ENCODE assay signal across 8 mouse cellular contexts in genomic region chr10:127196392-127196791, GRCm38 (mm10). TPM values are rescaled to one million over a fixed set of nuclear protein-coding genes. Genes with fewer than 3 reads are reported as not detected.
A peak's percentile ranks its signal among the peaks of the same experiment; 100 is the strongest.
DNase-seq lines count a peak whose midpoint lies in the region; ATAC-seq lines count a peak whose summit lies in the region.

No protein-coding gene starts in this region.

- H3K9me3 ChIP-seq in erythroblast, embryonic 14.5 days (ENCODE audit: control insufficient read depth, low read length): no peaks in the 10 kb centered on the region
- no peaks in the 10 kb centered on the region for H3K9me3 ChIP-seq in hindbrain, embryonic 11.5 days (ENCODE audit: control insufficient read depth, low read length)
- H3K9me3 ChIP-seq in limb, embryonic 10.5 days (replicated peaks): no peaks in the 10 kb centered on the region
- no peaks in the 10 kb centered on the region for H3K9me3 ChIP-seq in midbrain, embryonic 12.5 days

- peak; percentile 53 for DNase-seq in cerebellum, adult 8-10 months
- DNase-seq in frontal cortex, adult 2 months (ENCODE audit: extremely low spot score in 1 of 2, low spot score in 1 of 2): peak; percentile 76 to 78
- DNase-seq in hindbrain, embryonic 11.5 days (ENCODE audit: low spot score): peak; percentile 55
- DNase-seq in limb, embryonic 10.5 days (ENCODE audit: low spot score): peak; percentile 56
- DNase-seq in c-Kit-positive CD71-positive TER-119-positive erythroid progenitor cells, embryonic 14.5 days (ENCODE audit: low spot score): no peak

- H3K36me3 ChIP-seq in erythroblast, embryonic 14.5 days (ENCODE audit: control insufficient read depth): peaks cover 61% of the 10 kb centered on the region
- 0 out of 2 replicates have a peak, but pooled peaks cover 3% of the 10 kb centered on the region for H3K36me3 ChIP-seq in hindbrain, embryonic 11.5 days (ENCODE audit: control insufficient read depth, insufficient read depth, low read length)
- H3K36me3 ChIP-seq in limb, embryonic 10.5 days: peaks cover 61% of the 10 kb centered on the region
- peaks cover 47% of the 10 kb centered on the region for H3K36me3 ChIP-seq in midbrain, embryonic 12.5 days

- peak overlapping the region; percentile 88 for H3K4me3 ChIP-seq in erythroblast, embryonic 14.5 days (replicated peaks)
- H3K4me3 ChIP-seq in hindbrain, embryonic 11.5 days (ENCODE audit: low read depth, low read length): peak overlapping the region; percentile 94
- H3K4me3 ChIP-seq in limb, embryonic 10.5 days: peak overlapping the region; percentile 99
- peak overlapping the region; percentile 91 for H3K4me3 ChIP-seq in midbrain, embryonic 12.5 days

- no peak overlapping the region; the same call in 1 of the 2 replicates for H3K9ac ChIP-seq in hindbrain, embryonic 11.5 days (ENCODE audit: low read depth, low read length)
- H3K9ac ChIP-seq in midbrain, embryonic 12.5 days (replicated peaks): peak overlapping the region; percentile 96

- H3K4me2 ChIP-seq in hindbrain, embryonic 11.5 days (replicated peaks; ENCODE audit: low read depth, low read length): peak overlapping the region; percentile 92
- H3K4me2 ChIP-seq in midbrain, embryonic 12.5 days (replicated peaks): peak overlapping the region; percentile 88

- no peaks in the 10 kb centered on the region for H3K27me3 ChIP-seq in erythroblast, embryonic 14.5 days (ENCODE audit: control insufficient read depth)
- no peaks in the 10 kb centered on the region for H3K27me3 ChIP-seq in hindbrain, embryonic 11.5 days (ENCODE audit: control insufficient read depth, insufficient read depth, low read length)
- no peaks in the 10 kb centered on the region for H3K27me3 ChIP-seq in limb, embryonic 10.5 days (ENCODE audit: low read depth, poor library complexity, severe bottlenecking)
- peaks cover 1% of the 10 kb centered on the region; the same call in 1 of the 2 replicates for H3K27me3 ChIP-seq in midbrain, embryonic 12.5 days

- WGBS in hindbrain, embryonic 11.5 days: 3% methylated on average over 5 of the region's 5 CpGs
- WGBS in limb, embryonic 10.5 days: 7% methylated on average over 5 of the region's 5 CpGs
- 5% methylated on average over 4 of the region's 5 CpGs for WGBS in midbrain, embryonic 12.5 days

- H3K4me1 ChIP-seq in erythroblast, embryonic 14.5 days (ENCODE audit: control insufficient read depth): peaks cover 87% of the 10 kb centered on the region
- 0 out of 2 replicates have a peak, but pooled peaks cover 8% of the 10 kb centered on the region for H3K4me1 ChIP-seq in hindbrain, embryonic 11.5 days (replicated peaks; ENCODE audit: control insufficient read depth, insufficient read depth, low read length)
- peaks cover 31% of the 10 kb centered on the region for H3K4me1 ChIP-seq in limb, embryonic 10.5 days
- peaks cover 23% of the 10 kb centered on the region for H3K4me1 ChIP-seq in midbrain, embryonic 12.5 days

- peak overlapping the region; percentile 90 for H3K27ac ChIP-seq in hindbrain, embryonic 11.5 days (ENCODE audit: low read depth, low read length)
- peak overlapping the region; percentile 98 for H3K27ac ChIP-seq in limb, embryonic 10.5 days
- H3K27ac ChIP-seq in midbrain, embryonic 12.5 days (replicated peaks): peak overlapping the region; percentile 90

- ATAC-seq in erythroblast, adult 5-6 weeks (replicated peaks; ENCODE audit: low FRiP score, poor library complexity, severe bottlenecking): no peak
- ATAC-seq in hindbrain, embryonic 11.5 days (ENCODE audit: low FRiP score): peak; percentile 33; the same call in 1 of the 2 replicates
- ATAC-seq in midbrain, embryonic 12.5 days (ENCODE audit: low FRiP score, low read depth): peak; percentile 35

RNA-seq across cellular contexts. Expression of gene Dtx3, which starts 0.9 kb away (rescaled TPM):
- polyA plus RNA-seq in erythroblast, embryonic 14.5 days (2012): 11.1 and 11.5 TPM in 2 replicates
- total RNA-seq in erythroblast, adult 5-6 weeks (2015; ENCODE audit: low replicate concordance): 10.4 and 18.0 TPM in 2 replicates
- total RNA-seq in erythroblast, adult 5-6 weeks (2017; ENCODE audit: low replicate concordance): 8.4 and 9.4 TPM in 2 replicates
- polyA plus RNA-seq in frontal cortex, adult 2 months (2012; rRNA removed): 375 and 413 TPM in 2 replicates
- 143 and 158 TPM in 2 replicates for polyA plus RNA-seq in hindbrain, embryonic 11.5 days (2014; fragmentation: Nextera tagmentation; extraction: Ambion mirVana)
- polyA plus RNA-seq in limb, embryonic 10.5 days (2016; fragmentation: Nextera tagmentation; extraction: Ambion mirVana): 91.4 and 122 TPM in 2 replicates
- 204 and 205 TPM in 2 replicates for polyA plus RNA-seq in midbrain, embryonic 12.5 days (2016; fragmentation: Nextera tagmentation; extraction: Ambion mirVana)

RNA-seq across cellular contexts. Expression of gene Arhgef25, which starts 6.5 kb away (rescaled TPM):
- polyA plus RNA-seq in erythroblast, embryonic 14.5 days (2012): 0.47 and 0.52 TPM in 2 replicates
- 0.84 and 1.7 TPM in 2 replicates for total RNA-seq in erythroblast, adult 5-6 weeks (2015; ENCODE audit: low replicate concordance)
- 2.2 and 2.7 TPM in 2 replicates for total RNA-seq in erythroblast, adult 5-6 weeks (2017; ENCODE audit: low replicate concordance)
- 184 and 198 TPM in 2 replicates for polyA plus RNA-seq in frontal cortex, adult 2 months (2012; rRNA removed)
- 30.1 and 32.0 TPM in 2 replicates for polyA plus RNA-seq in hindbrain, embryonic 11.5 days (2014; fragmentation: Nextera tagmentation; extraction: Ambion mirVana)
- 25.8 and 36.3 TPM in 2 replicates for polyA plus RNA-seq in limb, embryonic 10.5 days (2016; fragmentation: Nextera tagmentation; extraction: Ambion mirVana)
- 39.6 and 46.1 TPM in 2 replicates for polyA plus RNA-seq in midbrain, embryonic 12.5 days (2016; fragmentation: Nextera tagmentation; extraction: Ambion mirVana)

RNA-seq across cellular contexts. Expression of gene Pip4k2c, which starts 15.0 kb away (rescaled TPM):
- polyA plus RNA-seq in erythroblast, embryonic 14.5 days (2012): 9.5 and 10.2 TPM in 2 replicates
- 11.3 and 13.3 TPM in 2 replicates for total RNA-seq in erythroblast, adult 5-6 weeks (2015; ENCODE audit: low replicate concordance)
- 19.6 and 25.6 TPM in 2 replicates for total RNA-seq in erythroblast, adult 5-6 weeks (2017; ENCODE audit: low replicate concordance)
- 97.3 and 97.4 TPM in 2 replicates for polyA plus RNA-seq in frontal cortex, adult 2 months (2012; rRNA removed)
- 11.8 and 12.9 TPM in 2 replicates for polyA plus RNA-seq in hindbrain, embryonic 11.5 days (2014; fragmentation: Nextera tagmentation; extraction: Ambion mirVana)
- 25.0 and 27.8 TPM in 2 replicates for polyA plus RNA-seq in limb, embryonic 10.5 days (2016; fragmentation: Nextera tagmentation; extraction: Ambion mirVana)
- 17.0 and 18.1 TPM in 2 replicates for polyA plus RNA-seq in midbrain, embryonic 12.5 days (2016; fragmentation: Nextera tagmentation; extraction: Ambion mirVana)

RNA-seq across cellular contexts. Expression of gene Slc26a10, which starts 15.9 kb away (rescaled TPM):
- polyA plus RNA-seq in erythroblast, embryonic 14.5 days (2012): not detected in 2 replicates
- total RNA-seq in erythroblast, adult 5-6 weeks (2015; ENCODE audit: low replicate concordance): not detected in 2 replicates
- 0.28 TPM in 1 of 2 replicates, not detected in the other for total RNA-seq in erythroblast, adult 5-6 weeks (2017; ENCODE audit: low replicate concordance)
- 5.5 and 6.6 TPM in 2 replicates for polyA plus RNA-seq in frontal cortex, adult 2 months (2012; rRNA removed)
- polyA plus RNA-seq in hindbrain, embryonic 11.5 days (2014; fragmentation: Nextera tagmentation; extraction: Ambion mirVana): 0.73 and 0.96 TPM in 2 replicates
- 3.4 and 4.1 TPM in 2 replicates for polyA plus RNA-seq in limb, embryonic 10.5 days (2016; fragmentation: Nextera tagmentation; extraction: Ambion mirVana)
- polyA plus RNA-seq in midbrain, embryonic 12.5 days (2016; fragmentation: Nextera tagmentation; extraction: Ambion mirVana): 0.89 and 1.1 TPM in 2 replicates

RNA-seq across cellular contexts. Expression of gene B4galnt1, which starts 31.4 kb away (rescaled TPM):
- 0.56 and 1.0 TPM in 2 replicates for polyA plus RNA-seq in erythroblast, embryonic 14.5 days (2012)
- 33.0 and 34.3 TPM in 2 replicates for total RNA-seq in erythroblast, adult 5-6 weeks (2015; ENCODE audit: low replicate concordance)
- 8.1 and 17.6 TPM in 2 replicates for total RNA-seq in erythroblast, adult 5-6 weeks (2017; ENCODE audit: low replicate concordance)
- polyA plus RNA-seq in frontal cortex, adult 2 months (2012; rRNA removed): 112 and 132 TPM in 2 replicates
- polyA plus RNA-seq in hindbrain, embryonic 11.5 days (2014; fragmentation: Nextera tagmentation; extraction: Ambion mirVana): 10.4 and 12.4 TPM in 2 replicates
- polyA plus RNA-seq in limb, embryonic 10.5 days (2016; fragmentation: Nextera tagmentation; extraction: Ambion mirVana): 2.8 and 3.4 TPM in 2 replicates
- polyA plus RNA-seq in midbrain, embryonic 12.5 days (2016; fragmentation: Nextera tagmentation; extraction: Ambion mirVana): 15.2 and 17.7 TPM in 2 replicates

Comparison
In these comparisons a context has a peak if more than half of its experiments do, and no peak if none do; other contexts are left out.
1. RNA of gene Arhgef25, which starts 6.5 kb away (polyA plus RNA-seq): 184 to 198 TPM in frontal cortex, adult 2 months, 39.6 to 46.1 TPM in midbrain, embryonic 12.5 days, 25.8 to 36.3 TPM in limb, embryonic 10.5 days and 30.1 to 32.0 TPM in hindbrain, embryonic 11.5 days; 0.47 to 0.52 TPM in erythroblast, embryonic 14.5 days; every median in the first group is over 10 times any median in the second.
2. Peak in every context shown above with its lines, with median percentiles within 50 percentile points of each other: H3K4me3 ChIP-seq and H3K27ac ChIP-seq.